Comparison of ENCODE assay signal across 8 mouse cellular contexts in the genomic region with DNA sequence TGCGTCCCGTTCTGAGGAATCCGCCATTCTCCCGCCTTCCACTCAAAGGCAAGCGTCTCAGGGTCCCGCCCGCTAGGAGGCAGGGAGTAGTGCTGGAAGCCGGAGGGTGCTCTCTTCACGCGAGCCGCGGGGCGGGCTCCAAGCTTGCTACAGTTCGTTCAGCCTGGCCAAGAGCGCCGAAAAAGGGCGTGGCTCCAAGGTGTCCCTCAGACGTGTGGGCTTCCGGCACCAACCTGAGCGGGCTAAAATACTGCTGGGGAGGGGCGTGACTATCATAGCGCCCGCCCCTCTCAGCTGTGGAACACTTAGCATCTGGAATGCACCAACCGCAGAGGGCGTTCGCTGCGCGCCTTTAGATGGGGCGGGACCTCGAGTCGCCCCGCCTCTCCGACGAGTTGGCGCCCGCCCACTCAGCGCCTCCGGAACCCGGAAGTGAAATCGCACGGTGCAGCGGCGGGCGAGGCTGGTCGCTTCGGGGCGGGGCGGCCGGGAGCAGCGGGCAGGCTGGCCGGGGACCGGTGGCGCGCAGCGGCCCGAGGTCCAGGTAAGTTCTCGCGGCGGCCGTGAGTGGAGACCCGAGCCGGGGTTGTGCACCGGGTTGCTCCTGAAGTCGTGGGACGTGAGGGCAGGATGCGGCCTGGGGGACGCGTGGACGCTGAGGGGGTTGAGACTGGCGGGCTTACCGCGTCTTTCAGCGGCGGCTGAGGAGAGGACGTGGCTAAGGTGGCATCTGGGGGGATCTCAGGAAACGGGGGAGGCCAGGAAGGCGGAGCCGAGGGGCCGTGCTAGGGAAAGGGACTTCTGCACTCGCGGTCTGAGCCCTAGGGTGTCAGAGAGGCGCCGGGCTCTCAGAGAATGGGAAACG. TPM values are rescaled to one million over a fixed set of nuclear protein-coding genes. Genes with fewer than 3 reads are reported as not detected.
DNase-seq lines count a peak whose midpoint lies in the region; ATAC-seq lines count a peak whose summit lies in the region.

Myo9b (plus strand) TSS at position 429 of the 865 bp plus-strand sequence.
Haus8 (minus strand) TSS at position 649 of the 865 bp plus-strand sequence.

- peak; percentile 97 for ATAC-seq in forebrain, embryonic 14.5 days
- peak; percentile 98 for ATAC-seq in neural tube, embryonic 15.5 days (ENCODE audit: low FRiP score)

- H3K4me2 ChIP-seq in forebrain, embryonic 14.5 days (ENCODE audit: low read length), result peak within 1 kb of the TSS; percentile 80
- H3K4me2 ChIP-seq in neural tube, embryonic 15.5 days, result peak within 1 kb of the TSS; percentile 89

- H3K36me3 ChIP-seq in forebrain, embryonic 14.5 days (ENCODE audit: control insufficient read depth, insufficient read depth, low read length), result no peaks in the 10 kb centered on the region
- peaks cover 9% of the 10 kb centered on the region; the same call in 1 of the 2 replicates for H3K36me3 ChIP-seq in neural tube, embryonic 15.5 days

- H3K9me3 ChIP-seq in forebrain, embryonic 14.5 days (replicated peaks; ENCODE audit: control insufficient read depth, low read length), result no peaks in the 10 kb centered on the region
- no peaks in the 10 kb centered on the region for H3K9me3 ChIP-seq in neural tube, embryonic 15.5 days (replicated peaks)

- intact Hi-C loops in heart, postnatal 14 days (cut with DNase I), result loop anchor here (2.0 to 5.0 kb wide), 3 partner anchors 38 to 190 kb away; partner anchors contain the start of genes Abhd8 and Mrpl34

- peaks cover 10% of the 10 kb centered on the region for H3K4me1 ChIP-seq in forebrain, embryonic 14.5 days (ENCODE audit: control insufficient read depth, insufficient read depth, low read length)
- H3K4me1 ChIP-seq in neural tube, embryonic 15.5 days, result peaks cover 44% of the 10 kb centered on the region

- peak within 1 kb of the TSS; percentile 78 for H3K4me3 ChIP-seq in forebrain, embryonic 14.5 days (ENCODE audit: low read depth, low read length)
- peak within 1 kb of the TSS; percentile 86 for H3K4me3 ChIP-seq in neural tube, embryonic 15.5 days (replicated peaks)

- peak within 1 kb of the TSS; percentile 63 for H3K27ac ChIP-seq in forebrain, embryonic 14.5 days (ENCODE audit: low read depth, low read length)
- H3K27ac ChIP-seq in neural tube, embryonic 15.5 days (replicated peaks), result peak within 1 kb of the TSS; percentile 83

- peak; percentile 100 for DNase-seq in ES-CJ7 (ENCODE audit: low read depth, low spot score)
- DNase-seq in cerebellum, adult 11 months, result peak; percentile 91
- DNase-seq in forebrain, embryonic 14.5 days (ENCODE audit: low spot score), result peak; percentile 98
- DNase-seq in heart, postnatal 14 days, result peak; percentile 97 to 99
- peak; percentile 98 for DNase-seq in layer of hippocampus, adult 11-12 months (ENCODE audit: low spot score)
- DNase-seq in lung, adult 18-20 months, result peak; percentile 98
- peak; percentile 97 for DNase-seq in testis, postnatal 14 days (ENCODE audit: low spot score)

- no peaks in the 10 kb centered on the region for H3K27me3 ChIP-seq in forebrain, embryonic 14.5 days (replicated peaks; ENCODE audit: control insufficient read depth, insufficient read depth, low read length)
- no peaks in the 10 kb centered on the region for H3K27me3 ChIP-seq in neural tube, embryonic 15.5 days (replicated peaks)

- under 1% methylated on average over 81 of the region's 84 CpGs for WGBS in forebrain, embryonic 14.5 days
- WGBS in neural tube, embryonic 15.5 days, result under 1% methylated on average over 84 of the region's 84 CpGs

- peak within 1 kb of the TSS; percentile 77 for H3K9ac ChIP-seq in forebrain, embryonic 14.5 days (ENCODE audit: low read length)
- peak within 1 kb of the TSS; percentile 70 for H3K9ac ChIP-seq in neural tube, embryonic 15.5 days (replicated peaks)

RNA-seq across cellular contexts. Expression of gene Myo9b, which starts in this region (rescaled TPM):
- 11.8 and 13.0 TPM in 2 replicates for polyA plus RNA-seq in forebrain, embryonic 14.5 days (2014; fragmentation: Nextera tagmentation; extraction: Ambion mirVana)
- 10 to 100 TPM; 27.8 to 32.8 TPM for total RNA-seq in heart, postnatal 14 days (2021)
- polyA plus RNA-seq in neural tube, embryonic 15.5 days (2015; fragmentation: Nextera tagmentation; extraction: Ambion mirVana), result 14.9 and 16.0 TPM in 2 replicates

RNA-seq across cellular contexts. Expression of gene Haus8, which starts in this region (rescaled TPM):
- polyA plus RNA-seq in forebrain, embryonic 14.5 days (2014; fragmentation: Nextera tagmentation; extraction: Ambion mirVana), result 51.5 and 64.2 TPM in 2 replicates
- 10 to 100 TPM; 23.9 to 28.8 TPM for total RNA-seq in heart, postnatal 14 days (2021)
- 68.5 and 72.0 TPM in 2 replicates for polyA plus RNA-seq in neural tube, embryonic 15.5 days (2015; fragmentation: Nextera tagmentation; extraction: Ambion mirVana)

Comparison
In these comparisons a context has a peak if more than half of its experiments do, and no peak if none do; other contexts are left out.
1. Peak in every context shown above with its lines: DNase-seq, ATAC-seq, H3K4me3 ChIP-seq and H3K27ac ChIP-seq.